Mouse (Mus musculus) T-cell, adult 2 months (primary cell): Measurements from ENCODE around the gene Hsd3b4.
"Not testable (repeated sequence)": the region's sequence is repeated elsewhere in the genome, so short reads cannot be mapped to it uniquely, and the experiment has no call there.

ENCODE experiments used
- DNase-seq: peaks from one replicate; pipeline ENCODE4 v3.0.0; 2022; ENCODE audit warnings: low spot score

The Hsd3b4 gene

DNA sequence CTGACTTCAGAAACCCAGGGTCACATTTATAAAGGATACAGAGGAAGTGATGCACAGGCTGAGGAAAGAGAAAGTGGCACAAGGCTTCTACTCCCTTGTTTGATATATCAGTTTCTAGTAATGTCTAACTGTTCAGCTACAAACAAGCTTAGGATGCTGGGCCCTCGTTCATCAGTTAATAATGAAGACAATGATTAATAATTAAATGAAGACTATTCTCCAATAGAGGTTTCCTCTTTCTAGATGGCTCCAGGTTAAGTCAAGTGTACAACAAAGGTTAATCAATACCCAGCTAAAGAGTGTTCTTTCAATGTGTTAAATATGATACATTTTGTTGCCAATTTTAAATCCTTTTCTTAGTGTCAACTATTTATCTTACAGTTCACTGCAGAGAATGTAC, at the start of gene Hsd3b4:
Gene Hsd3b4 (minus strand): TSS at position 101 of the 400 bp plus-strand sequence.
- not testable (repeated sequence) for DNase-seq

DNA sequence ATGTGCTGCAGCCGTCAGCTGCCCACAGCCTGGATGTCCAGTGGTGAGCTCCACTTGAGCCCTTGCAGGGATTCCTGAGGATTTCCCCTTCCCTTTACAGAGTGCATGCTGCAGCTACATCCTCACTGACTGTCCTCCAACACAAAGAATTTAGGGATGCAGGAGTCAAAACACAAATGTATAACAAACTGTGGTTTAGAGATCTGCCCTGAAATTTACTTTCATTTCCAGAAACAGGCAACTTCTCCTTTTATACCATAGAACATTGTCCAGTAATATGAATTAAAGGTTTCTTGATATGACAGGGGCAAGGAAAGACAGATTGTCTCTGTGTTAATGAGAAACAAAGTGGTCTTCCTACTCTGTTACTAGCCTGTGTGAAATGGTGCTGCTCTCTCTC, 40.5 kb upstream of the Hsd3b4 start:
- DNase-seq, result not testable (repeated sequence)

DNA sequence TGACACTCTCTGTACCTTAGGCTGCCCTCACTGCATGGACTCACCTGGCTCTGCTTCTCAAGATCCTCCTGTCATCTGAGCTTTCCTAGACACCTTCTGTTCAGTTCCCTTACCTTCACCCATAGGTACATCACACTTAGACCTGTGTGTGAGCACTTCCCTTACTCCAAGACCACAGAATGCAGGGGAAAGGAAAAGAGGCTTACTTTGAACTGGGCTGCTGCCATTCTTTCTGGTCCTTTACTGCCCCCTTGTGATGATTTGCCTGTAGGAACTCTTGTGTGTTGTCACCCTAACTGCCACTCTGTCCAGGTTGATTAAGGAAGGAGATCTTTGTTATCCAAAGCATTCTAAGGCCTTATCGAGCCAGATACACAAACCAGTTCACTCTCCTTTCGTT, 39.9 kb upstream of the Hsd3b4 start:
- DNase-seq, result not testable (repeated sequence)

DNA sequence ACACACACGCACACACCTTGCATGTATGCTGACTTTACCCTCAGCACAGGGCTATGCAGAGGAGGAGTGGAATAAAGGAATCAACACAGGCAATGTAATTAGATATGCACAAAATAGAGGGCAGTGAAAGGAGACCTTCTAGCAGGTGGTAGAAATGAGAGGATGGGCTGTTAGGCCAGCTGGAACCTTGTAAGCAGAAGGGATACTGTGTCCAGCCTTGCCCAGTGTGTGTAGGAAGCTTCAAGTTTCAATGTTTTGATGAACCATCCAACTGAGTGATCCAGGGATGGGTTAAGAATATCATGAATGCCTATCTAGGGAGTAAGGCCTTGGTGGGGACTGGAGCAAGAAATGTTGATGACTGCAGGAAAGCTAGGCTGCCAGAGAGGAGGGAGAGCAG, 38.2 kb upstream of the Hsd3b4 start:
- not testable (repeated sequence) for DNase-seq

DNA sequence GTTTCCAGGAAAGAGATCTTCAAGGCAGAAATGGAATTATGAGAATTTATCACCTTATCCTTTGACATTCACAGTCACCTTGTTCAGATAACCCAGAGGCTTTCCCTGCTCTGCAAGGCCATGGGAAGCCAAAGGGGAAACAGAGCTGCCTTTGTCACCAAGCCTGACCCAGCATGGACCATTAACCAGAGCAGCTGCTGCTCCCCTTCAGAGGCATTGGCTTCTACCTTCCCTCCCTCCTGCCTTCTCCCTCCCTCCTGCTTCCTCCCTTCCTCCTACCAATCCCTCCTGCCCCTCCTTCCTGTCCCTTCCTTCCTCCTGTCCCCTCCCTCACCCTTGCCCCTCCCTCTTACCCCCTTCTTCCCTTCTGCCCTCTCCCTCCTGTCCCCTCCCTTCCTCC, 37.3 kb upstream of the Hsd3b4 start:
- not testable (repeated sequence) for DNase-seq

DNA sequence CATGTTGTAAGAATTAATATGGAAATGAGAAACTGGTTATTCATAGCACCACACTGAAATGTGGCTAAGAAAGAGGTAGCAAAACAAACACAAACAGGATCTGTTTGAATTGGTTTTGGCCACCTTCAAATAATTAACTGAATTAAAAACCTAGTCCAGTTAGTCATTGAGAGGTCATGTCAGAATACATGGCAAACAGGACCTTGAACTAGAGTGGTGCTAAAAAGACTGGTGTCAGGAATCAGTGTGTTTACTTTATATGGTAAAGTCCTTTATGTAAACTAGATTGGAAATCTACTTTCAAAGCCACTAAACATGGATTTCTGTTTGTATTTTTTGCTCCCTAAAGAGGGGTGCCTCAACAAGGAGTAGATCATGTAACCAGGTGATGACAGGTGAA, 14.7 kb upstream of the Hsd3b4 start:
- not testable (repeated sequence) for DNase-seq

DNA sequence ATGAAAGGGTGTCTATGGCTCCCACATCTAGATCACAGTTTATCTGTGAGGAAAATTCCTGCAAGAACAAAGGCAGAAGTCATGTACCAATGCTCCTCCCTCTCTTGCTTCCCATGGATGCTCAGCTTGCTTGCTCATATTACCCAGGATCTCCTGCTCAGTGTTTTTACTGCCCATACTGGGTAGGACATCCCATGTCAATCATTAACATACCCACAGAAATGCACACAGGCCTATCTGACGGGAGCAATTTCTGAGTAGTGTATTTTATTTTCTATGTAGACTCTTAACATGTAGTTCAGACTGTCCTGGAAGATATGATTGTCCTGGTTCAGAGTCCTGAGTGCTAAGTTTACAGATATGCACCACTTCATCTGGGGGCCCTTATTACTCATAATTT, 14.2 kb upstream of the Hsd3b4 start:
- not testable (repeated sequence) for DNase-seq

DNA sequence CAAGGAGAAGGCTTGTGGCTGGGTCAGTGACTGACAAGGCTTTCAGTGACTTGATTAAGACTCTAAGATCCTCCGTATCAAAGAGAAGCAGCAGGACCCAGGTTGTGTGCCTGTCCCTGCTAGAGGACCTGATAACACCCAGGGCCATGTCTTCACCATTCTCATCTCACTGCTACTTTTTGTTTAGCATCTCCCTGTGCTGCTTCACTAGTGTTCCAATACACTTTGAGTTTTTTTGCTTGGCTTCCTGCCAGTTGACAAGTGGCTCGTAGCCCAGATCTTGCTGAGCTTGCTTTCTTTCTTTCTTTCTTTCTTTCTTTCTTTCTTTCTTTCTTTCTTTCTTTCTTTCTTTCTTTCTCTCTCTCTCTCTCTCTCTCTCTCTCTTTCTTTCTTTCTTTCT, 12.5 kb upstream of the Hsd3b4 start:
- DNase-seq, result not testable (repeated sequence)

DNA sequence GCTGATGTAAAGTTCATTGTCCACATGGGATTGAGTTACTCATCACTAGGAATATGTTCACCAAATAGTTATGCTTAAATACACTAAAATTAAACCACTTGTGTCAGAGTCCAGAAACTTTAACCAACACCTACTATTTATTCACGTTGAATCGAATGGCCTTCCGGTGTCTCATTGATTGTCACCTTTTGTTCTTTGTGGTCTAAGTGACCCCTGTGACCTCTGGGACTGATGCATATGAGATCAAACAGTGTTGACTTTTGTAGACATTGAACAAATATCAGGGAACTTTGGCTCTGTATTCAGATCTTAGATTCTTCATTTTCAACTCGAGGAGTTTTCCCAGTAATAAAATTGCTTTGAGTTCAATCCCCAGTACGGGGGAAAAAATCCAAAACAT, 3.1 kb downstream of the Hsd3b4 start:
- DNase-seq, result not testable (repeated sequence)

DNA sequence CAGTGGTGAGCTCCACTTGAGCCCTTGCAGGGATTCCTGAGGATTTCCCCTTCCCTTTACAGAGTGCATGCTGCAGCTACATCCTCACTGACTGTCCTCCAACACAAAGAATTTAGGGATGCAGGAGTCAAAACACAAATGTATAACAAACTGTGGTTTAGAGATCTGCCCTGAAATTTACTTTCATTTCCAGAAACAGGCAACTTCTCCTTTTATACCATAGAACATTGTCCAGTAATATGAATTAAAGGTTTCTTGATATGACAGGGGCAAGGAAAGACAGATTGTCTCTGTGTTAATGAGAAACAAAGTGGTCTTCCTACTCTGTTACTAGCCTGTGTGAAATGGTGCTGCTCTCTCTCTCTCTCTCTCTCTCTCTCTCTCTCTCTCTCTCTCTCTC, 12.9 kb downstream of the Hsd3b4 start:
- DNase-seq, result not testable (repeated sequence)

DNA sequence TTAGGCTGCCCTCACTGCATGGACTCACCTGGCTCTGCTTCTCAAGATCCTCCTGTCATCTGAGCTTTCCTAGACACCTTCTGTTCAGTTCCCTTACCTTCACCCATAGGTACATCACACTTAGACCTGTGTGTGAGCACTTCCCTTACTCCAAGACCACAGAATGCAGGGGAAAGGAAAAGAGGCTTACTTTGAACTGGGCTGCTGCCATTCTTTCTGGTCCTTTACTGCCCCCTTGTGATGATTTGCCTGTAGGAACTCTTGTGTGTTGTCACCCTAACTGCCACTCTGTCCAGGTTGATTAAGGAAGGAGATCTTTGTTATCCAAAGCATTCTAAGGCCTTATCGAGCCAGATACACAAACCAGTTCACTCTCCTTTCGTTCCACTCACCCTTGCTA, 13.6 kb downstream of the Hsd3b4 start:
- DNase-seq, result not testable (repeated sequence)

DNA sequence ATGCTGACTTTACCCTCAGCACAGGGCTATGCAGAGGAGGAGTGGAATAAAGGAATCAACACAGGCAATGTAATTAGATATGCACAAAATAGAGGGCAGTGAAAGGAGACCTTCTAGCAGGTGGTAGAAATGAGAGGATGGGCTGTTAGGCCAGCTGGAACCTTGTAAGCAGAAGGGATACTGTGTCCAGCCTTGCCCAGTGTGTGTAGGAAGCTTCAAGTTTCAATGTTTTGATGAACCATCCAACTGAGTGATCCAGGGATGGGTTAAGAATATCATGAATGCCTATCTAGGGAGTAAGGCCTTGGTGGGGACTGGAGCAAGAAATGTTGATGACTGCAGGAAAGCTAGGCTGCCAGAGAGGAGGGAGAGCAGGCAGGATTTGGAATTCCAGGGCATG, 15.3 kb downstream of the Hsd3b4 start:
- DNase-seq, result not testable (repeated sequence)

DNA sequence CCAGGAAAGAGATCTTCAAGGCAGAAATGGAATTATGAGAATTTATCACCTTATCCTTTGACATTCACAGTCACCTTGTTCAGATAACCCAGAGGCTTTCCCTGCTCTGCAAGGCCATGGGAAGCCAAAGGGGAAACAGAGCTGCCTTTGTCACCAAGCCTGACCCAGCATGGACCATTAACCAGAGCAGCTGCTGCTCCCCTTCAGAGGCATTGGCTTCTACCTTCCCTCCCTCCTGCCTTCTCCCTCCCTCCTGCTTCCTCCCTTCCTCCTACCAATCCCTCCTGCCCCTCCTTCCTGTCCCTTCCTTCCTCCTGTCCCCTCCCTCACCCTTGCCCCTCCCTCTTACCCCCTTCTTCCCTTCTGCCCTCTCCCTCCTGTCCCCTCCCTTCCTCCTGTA, 16.1 kb downstream of the Hsd3b4 start:
- not testable (repeated sequence) for DNase-seq

DNA sequence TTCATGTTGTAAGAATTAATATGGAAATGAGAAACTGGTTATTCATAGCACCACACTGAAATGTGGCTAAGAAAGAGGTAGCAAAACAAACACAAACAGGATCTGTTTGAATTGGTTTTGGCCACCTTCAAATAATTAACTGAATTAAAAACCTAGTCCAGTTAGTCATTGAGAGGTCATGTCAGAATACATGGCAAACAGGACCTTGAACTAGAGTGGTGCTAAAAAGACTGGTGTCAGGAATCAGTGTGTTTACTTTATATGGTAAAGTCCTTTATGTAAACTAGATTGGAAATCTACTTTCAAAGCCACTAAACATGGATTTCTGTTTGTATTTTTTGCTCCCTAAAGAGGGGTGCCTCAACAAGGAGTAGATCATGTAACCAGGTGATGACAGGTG, 38.8 kb downstream of the Hsd3b4 start:
- DNase-seq, result not testable (repeated sequence)

DNA sequence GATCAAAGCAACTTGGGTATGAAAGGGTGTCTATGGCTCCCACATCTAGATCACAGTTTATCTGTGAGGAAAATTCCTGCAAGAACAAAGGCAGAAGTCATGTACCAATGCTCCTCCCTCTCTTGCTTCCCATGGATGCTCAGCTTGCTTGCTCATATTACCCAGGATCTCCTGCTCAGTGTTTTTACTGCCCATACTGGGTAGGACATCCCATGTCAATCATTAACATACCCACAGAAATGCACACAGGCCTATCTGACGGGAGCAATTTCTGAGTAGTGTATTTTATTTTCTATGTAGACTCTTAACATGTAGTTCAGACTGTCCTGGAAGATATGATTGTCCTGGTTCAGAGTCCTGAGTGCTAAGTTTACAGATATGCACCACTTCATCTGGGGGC, 39.3 kb downstream of the Hsd3b4 start:
- not testable (repeated sequence) for DNase-seq

DNA sequence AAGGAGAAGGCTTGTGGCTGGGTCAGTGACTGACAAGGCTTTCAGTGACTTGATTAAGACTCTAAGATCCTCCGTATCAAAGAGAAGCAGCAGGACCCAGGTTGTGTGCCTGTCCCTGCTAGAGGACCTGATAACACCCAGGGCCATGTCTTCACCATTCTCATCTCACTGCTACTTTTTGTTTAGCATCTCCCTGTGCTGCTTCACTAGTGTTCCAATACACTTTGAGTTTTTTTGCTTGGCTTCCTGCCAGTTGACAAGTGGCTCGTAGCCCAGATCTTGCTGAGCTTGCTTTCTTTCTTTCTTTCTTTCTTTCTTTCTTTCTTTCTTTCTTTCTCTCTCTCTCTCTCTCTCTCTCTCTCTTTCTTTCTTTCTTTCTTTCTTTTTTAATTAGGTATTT, 41.0 kb downstream of the Hsd3b4 start:
- not testable (repeated sequence) for DNase-seq

DNA sequence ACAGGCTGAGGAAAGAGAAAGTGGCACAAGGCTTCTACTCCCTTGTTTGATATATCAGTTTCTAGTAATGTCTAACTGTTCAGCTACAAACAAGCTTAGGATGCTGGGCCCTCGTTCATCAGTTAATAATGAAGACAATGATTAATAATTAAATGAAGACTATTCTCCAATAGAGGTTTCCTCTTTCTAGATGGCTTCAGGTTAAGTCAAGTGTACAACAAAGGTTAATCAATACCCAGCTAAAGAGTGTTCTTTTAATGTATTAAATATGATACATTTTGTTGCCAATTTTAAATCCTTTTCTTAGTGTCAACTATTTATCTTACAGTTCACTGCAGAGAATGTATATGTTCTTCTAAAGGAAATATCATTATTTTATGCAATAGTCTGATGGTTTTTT, 53.3 kb downstream of the Hsd3b4 start, which contains the start of gene Gm4450:
Gene Gm4450 (minus strand): TSS at position 101 of the 400 bp plus-strand sequence.
- not testable (repeated sequence) for DNase-seq

DNA sequence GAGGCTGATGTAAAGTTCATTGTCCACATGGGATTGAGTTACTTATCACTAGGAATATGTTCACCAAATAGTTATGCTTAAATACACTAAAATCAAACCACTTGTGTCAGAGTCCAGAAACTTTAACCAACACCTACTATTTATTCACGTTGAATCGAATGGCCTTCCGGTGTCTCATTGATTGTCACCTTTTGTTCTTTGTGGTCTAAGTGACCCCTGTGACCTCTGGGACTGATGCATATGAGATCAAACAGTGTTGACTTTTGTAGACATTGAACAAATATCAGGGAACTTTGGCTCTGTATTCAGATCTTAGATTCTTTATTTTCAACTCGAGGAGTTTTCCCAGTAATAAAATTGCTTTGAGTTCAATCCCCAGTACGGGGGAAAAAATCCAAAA, 56.5 kb downstream of the Hsd3b4 start:
- not testable (repeated sequence) for DNase-seq
